Mouse (Mus musculus) liver, postnatal 0 days (tissue): ENCODE measurements around the gene Myl7.

ENCODE experiments used
- CTCF ChIP-seq: sonication (generic); IDR thresholded peaks from 2 replicates; pipeline ENCODE4 v1.5.1; 2016; ENCODE audit warnings: antibody characterized with exemption, low read depth
- EP300 ChIP-seq: IDR thresholded peaks from 2 replicates; pipeline ENCODE4 v1.6.1; 2016; ENCODE audit warnings: antibody characterized with exemption, low read depth, mild to moderate bottlenecking

- no peak for TF ChIP-seq CTCF
- TF ChIP-seq EP300, result no peak
Measured at GRCm38 (mm10) chr11:5901950-5902349, 3.4 kb upstream of the Myl7 start.
